Mouse (Mus musculus) CH12.LX (cell line): ENCODE measurements around the gene Cd200.

Experiments used
- CHD1 ChIP-seq: IDR thresholded peaks from 2 replicates; pipeline ENCODE4 v1.6.1; 2012; ENCODE audit warnings: low read depth, low read length, improper control_type of control experiment, inconsistent platforms
- CTCF ChIP-seq, 2 experiments: IDR thresholded peaks in 1 of 2; conservative IDR thresholded peaks in 1 of 2; 2 replicates each; pipeline ENCODE4 v1.5.1; 2011 to 2012; ENCODE audit warnings: low read depth in 2 of 2, low read length in 2 of 2, improper control_type of control experiment in 1 of 2, inconsistent platforms in 1 of 2, mild to moderate bottlenecking in 1 of 2, moderate library complexity in 1 of 2
- ELF1 ChIP-seq: IDR thresholded peaks from 2 replicates; pipeline ENCODE4 v1.6.1; 2014; ENCODE audit warnings: low read depth, mild to moderate bottlenecking, inconsistent platforms, low read length, improper control_type of control experiment
- MAFK ChIP-seq: IDR thresholded peaks from 2 replicates; pipeline ENCODE4 v1.6.1; 2011; ENCODE audit warnings: low read length, improper control_type of control experiment; ENCODE audit not compliant: insufficient replicate concordance

GRCm38 (mm10) chr16:45376812-45377211 lies 32.0 kb downstream of the Cd200 start:
- TF ChIP-seq CTCF (conservative IDR thresholded peaks at IDR 0.05 in 1 of 2, IDR thresholded peaks at IDR 0.05 in 1 of 2; ENCODE audit: low read depth in 2 of 2, low read length in 2 of 2) = no peak
- no peak for TF ChIP-seq ELF1
- TF ChIP-seq CHD1 = no peak
- no peak for TF ChIP-seq MAFK
